Mouse (Mus musculus) common myeloid progenitor, adult 5-6 weeks (primary cell): ENCODE data around the gene Cplx2. TPM values are rescaled to one million over a fixed set of nuclear protein-coding genes. Genes with fewer than 3 reads are reported as not detected.

Source experiments
- ATAC-seq: replicated peaks from 2 replicates; pipeline ENCODE4 v1.8.0; 2016; ENCODE audit warnings: low read depth, mild to moderate bottlenecking, moderate TSS enrichment, inconsistent platforms; ENCODE audit not compliant: poor library complexity, severe bottlenecking
- total RNA-seq: library from RNA; stranded (forward); fragments of 200-1000, 187-1606 nt; gene quantifications from 2 replicates; pipeline ENCODE4 v1.2.3, GENCODE M21; 2017

Gene Cplx2
- 1.4 and 2.1 TPM in 2 replicates for total RNA-seq

- no peak for ATAC-seq
Measured at GRCm38 (mm10) chr13:54371049-54371386, at the start of gene Cplx2. Cplx2 (plus strand) TSS chr13:54371349.

GRCm38 (mm10) chr13:54322396-54323306 lies 48.5 kb upstream of the Cplx2 start:
- no peak for ATAC-seq

GRCm38 (mm10) chr13:54323307-54324165 lies 47.6 kb upstream of the Cplx2 start:
- ATAC-seq = peak; percentile 71

- no peak for ATAC-seq
Measured at GRCm38 (mm10) chr13:54324178-54324577, 47.0 kb upstream of the Cplx2 start.

- ATAC-seq = no peak
Measured at GRCm38 (mm10) chr13:54325814-54326213, 45.3 kb upstream of the Cplx2 start.

GRCm38 (mm10) chr13:54326686-54327447 lies 44.3 kb upstream of the Cplx2 start:
- no peak for ATAC-seq

GRCm38 (mm10) chr13:54328029-54328428 lies 43.1 kb upstream of the Cplx2 start:
- ATAC-seq = no peak

GRCm38 (mm10) chr13:54328954-54329490 lies 42.1 kb upstream of the Cplx2 start:
- ATAC-seq = no peak

GRCm38 (mm10) chr13:54331825-54332675 lies 39.1 kb upstream of the Cplx2 start:
- ATAC-seq = no peak

- ATAC-seq = no peak
Measured at GRCm38 (mm10) chr13:54332921-54333477, 38.1 kb upstream of the Cplx2 start.

- no peak for ATAC-seq
Measured at GRCm38 (mm10) chr13:54337058-54337457, 34.1 kb upstream of the Cplx2 start.

GRCm38 (mm10) chr13:54337541-54337940 lies 33.6 kb upstream of the Cplx2 start:
- ATAC-seq = no peak

GRCm38 (mm10) chr13:54338815-54339214 lies 32.3 kb upstream of the Cplx2 start:
- ATAC-seq = no peak

GRCm38 (mm10) chr13:54345885-54346647 lies 25.1 kb upstream of the Cplx2 start:
- no peak for ATAC-seq

- no peak for ATAC-seq
Measured at GRCm38 (mm10) chr13:54348011-54348410, 23.1 kb upstream of the Cplx2 start.

- no peak for ATAC-seq
Measured at GRCm38 (mm10) chr13:54349126-54349759, 21.9 kb upstream of the Cplx2 start.

- ATAC-seq = no peak
Measured at GRCm38 (mm10) chr13:54357420-54357819, 13.7 kb upstream of the Cplx2 start.

- no peak for ATAC-seq
Measured at GRCm38 (mm10) chr13:54359181-54359580, 12.0 kb upstream of the Cplx2 start.
